Mouse (Mus musculus): ENCODE data around the gene Limk1. TPM values are rescaled to one million over a fixed set of nuclear protein-coding genes. Genes with fewer than 3 reads are reported as not detected.
A peak's percentile ranks its signal among the peaks of the same experiment; 100 is the strongest.

The Limk1 gene
- polyA plus RNA-seq, 1 experiment from 2014 or later, result 7.1 TPM

DNA sequence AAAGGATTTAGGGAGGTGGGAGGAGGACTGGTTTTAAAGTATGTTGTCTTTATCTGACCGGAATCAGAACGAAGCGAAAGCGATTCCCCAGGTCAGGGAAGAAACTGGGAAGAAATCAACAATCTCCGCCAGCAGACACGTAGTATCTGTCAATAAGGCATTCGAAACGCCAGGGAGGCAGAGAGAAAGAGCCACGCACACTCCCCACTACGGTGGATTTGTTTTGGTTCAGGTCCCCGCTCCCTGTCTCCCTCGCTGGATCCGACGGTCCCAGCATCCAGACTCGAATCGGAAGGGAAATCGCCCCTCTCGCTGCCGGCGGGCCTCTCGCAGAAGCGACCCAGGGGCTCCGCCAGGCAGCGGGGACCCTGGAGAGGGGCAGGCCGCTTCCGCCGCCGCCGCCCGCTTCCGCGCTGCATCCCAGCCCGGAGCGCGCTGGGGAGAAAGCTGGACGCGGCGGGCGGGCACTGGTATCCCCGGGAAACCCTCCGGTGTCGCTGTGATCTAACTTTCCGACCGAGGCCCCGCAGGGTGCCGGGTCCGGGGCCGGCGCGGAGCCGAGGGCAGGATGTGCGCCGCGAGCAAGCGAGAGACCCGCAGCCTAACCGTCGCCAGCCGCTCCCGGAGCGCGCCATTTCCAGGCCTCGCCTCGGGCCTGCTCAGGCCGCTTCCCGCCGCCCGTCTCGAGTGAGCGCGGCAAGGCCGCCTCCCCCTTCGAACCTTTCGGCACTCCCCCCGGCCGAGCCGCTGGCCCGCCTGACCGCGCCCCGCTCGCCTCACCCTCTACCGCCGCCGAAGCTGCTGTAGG is 49.7 kb downstream of the Limk1 start:
- no peaks in the 10 kb centered on the region for H3K27me3 ChIP-seq (ENCODE audit: control insufficient read depth, insufficient read depth, low read length)
- H3K4me2 ChIP-seq (replicated peaks; ENCODE audit: low read depth, low read length), result peak overlapping the region; percentile 76
- H3K4me3 ChIP-seq (ENCODE audit: low read depth, low read length), result peak overlapping the region; percentile 100
- WGBS, result under 1% methylated on average over 83 of the region's 85 CpGs
- peaks cover 7% of the 10 kb centered on the region; the same call in 1 of the 2 replicates for H3K4me1 ChIP-seq (ENCODE audit: control insufficient read depth, insufficient read depth, low read length)
- peaks cover 20% of the 10 kb centered on the region for H3K36me3 ChIP-seq (ENCODE audit: control insufficient read depth, insufficient read depth, low read length)
- H3K27ac ChIP-seq (ENCODE audit: low read length), result peak overlapping the region; percentile 95
- peak; percentile 71 for ATAC-seq (ENCODE audit: insufficient number of reproducible peaks, insufficient read depth, low FRiP score, low read depth)
- H3K9me3 ChIP-seq (ENCODE audit: control insufficient read depth, low read depth, low read length), result no peaks in the 10 kb centered on the region
- H3K9ac ChIP-seq (replicated peaks; ENCODE audit: low read depth, low read length), result peak overlapping the region; percentile 100

DNA sequence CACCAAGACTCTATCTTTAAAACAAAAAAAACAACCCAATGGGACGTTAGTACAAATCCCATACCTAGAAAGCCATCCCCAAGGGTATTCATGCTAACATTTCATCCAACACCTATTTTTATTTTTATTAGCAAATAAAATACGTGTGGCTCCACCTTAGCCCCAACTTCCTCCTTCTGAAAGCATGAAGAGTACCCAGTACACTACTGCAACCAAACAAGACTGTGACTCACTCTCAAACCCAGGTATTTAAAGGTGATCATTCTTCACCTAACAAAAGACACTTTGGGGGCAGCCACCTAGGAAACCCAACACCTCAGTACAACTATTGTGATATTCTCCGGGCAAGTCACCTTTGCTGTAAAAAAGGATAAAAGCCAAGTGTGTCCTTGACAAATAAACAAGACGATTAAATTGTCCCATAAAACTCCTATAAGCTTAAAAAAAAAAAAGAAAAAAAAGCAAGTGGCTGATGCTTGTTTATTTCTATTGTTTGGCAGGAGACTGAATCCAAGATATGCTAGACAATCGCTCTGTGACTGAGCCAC is 50.5 kb downstream of the Limk1 start:
- H3K9me3 ChIP-seq (ENCODE audit: control insufficient read depth, low read depth, low read length), result no peaks in the 10 kb centered on the region
- ATAC-seq (ENCODE audit: insufficient number of reproducible peaks, insufficient read depth, low FRiP score, low read depth), result no peak
- peaks cover 25% of the 10 kb centered on the region for H3K36me3 ChIP-seq (ENCODE audit: control insufficient read depth, insufficient read depth, low read length)
- H3K4me2 ChIP-seq (replicated peaks; ENCODE audit: low read depth, low read length), result peak overlapping the region; percentile 76
- peak overlapping the region; percentile 95; the same call in 1 of the 2 replicates for H3K27ac ChIP-seq (ENCODE audit: low read length)
- peaks cover 7% of the 10 kb centered on the region; the same call in 1 of the 2 replicates for H3K4me1 ChIP-seq (ENCODE audit: control insufficient read depth, insufficient read depth, low read length)
- peak overlapping the region; percentile 100 for H3K4me3 ChIP-seq (ENCODE audit: low read depth, low read length)
- peak overlapping the region; percentile 100 for H3K9ac ChIP-seq (replicated peaks; ENCODE audit: low read depth, low read length)
- H3K27me3 ChIP-seq (ENCODE audit: control insufficient read depth, insufficient read depth, low read length), result no peaks in the 10 kb centered on the region
- 22% methylated on average over 5 of the region's 5 CpGs for WGBS

DNA sequence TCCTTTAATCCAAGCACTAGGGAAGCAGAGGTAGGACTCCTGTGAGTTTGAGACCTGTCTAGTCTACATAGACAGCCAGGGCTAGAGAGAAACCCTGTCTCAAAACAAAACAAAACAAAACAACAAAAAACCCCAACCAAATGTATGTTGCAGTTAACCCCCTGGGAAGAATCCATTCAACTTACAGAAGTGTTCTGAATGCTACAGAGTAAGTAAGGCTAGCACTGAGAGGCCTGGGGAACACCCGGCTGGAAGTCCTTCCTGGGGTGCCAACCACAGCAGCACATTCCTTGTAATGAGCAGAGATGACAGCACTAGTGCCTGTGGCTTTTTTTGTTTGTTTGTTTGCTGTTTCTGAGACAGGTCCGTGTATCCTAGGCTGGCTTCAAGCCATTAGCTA is 55.6 kb downstream of the Limk1 start:
- ATAC-seq (ENCODE audit: insufficient number of reproducible peaks, insufficient read depth, low FRiP score, low read depth), result no peak
- Histone ChIP-seq H3K36me3 (ENCODE audit: control insufficient read depth, insufficient read depth, low read length) (peaks cover 43% of the 10 kb centered on the region), H3K9me3 (ENCODE audit: control insufficient read depth, low read depth, low read length) (no peaks in the 10 kb centered on the region), H3K27ac (ENCODE audit: low read length) (no peak overlapping the region), H3K4me1 (ENCODE audit: control insufficient read depth, insufficient read depth, low read length) (peaks cover 5% of the 10 kb centered on the region; the same call in 1 of the 2 replicates), H3K27me3 (ENCODE audit: control insufficient read depth, insufficient read depth, low read length) (no peaks in the 10 kb centered on the region), H3K4me3 (ENCODE audit: low read depth, low read length) (no peak overlapping the region), H3K4me2 (replicated peaks; ENCODE audit: low read depth, low read length) (no peak overlapping the region), H3K9ac (replicated peaks; ENCODE audit: low read depth, low read length) (no peak overlapping the region)
- 63% methylated on average over 2 of the region's 2 CpGs for WGBS

DNA sequence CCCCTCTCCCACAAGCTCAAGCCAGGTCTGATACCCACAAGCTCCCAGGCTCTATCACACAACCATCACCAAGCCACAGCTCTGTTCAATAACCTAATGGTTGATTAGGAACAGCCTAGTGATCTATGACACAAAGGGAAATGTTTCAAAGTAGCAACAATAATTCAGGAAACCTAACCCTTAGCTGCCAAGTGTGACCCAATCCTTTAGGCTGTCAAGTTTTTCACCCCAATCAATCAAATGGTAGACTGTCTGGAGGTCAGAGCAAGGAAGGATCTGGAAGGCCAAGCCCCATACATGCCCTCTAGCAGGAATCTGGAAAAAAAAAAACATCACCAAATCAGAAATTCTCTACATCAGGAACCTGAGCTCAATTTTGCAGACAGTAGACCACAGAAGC is 57.6 kb downstream of the Limk1 start:
- Histone ChIP-seq H3K27me3 (ENCODE audit: control insufficient read depth, insufficient read depth, low read length) (no peaks in the 10 kb centered on the region), H3K36me3 (ENCODE audit: control insufficient read depth, insufficient read depth, low read length) (peaks cover 53% of the 10 kb centered on the region)
- ATAC-seq (ENCODE audit: insufficient number of reproducible peaks, insufficient read depth, low FRiP score, low read depth), result no peak

DNA sequence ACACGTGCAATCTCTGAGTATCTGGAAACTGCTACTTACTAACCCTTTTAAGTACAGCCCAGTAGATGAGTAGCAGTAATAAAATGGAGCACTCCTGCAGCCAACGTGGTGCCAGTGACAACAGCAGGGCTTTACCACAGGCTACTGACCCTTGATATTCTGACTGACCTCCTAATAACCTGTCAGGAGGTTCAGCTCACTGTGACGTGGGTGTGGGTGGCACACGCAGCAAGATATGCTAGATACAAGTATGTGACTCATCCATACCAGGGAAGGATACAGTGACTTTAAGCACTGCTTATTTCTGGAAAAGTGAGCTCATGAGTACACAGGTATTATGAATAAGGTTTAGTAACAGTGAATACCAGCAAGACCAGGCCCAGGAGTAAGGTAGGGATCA is 58.9 kb downstream of the Limk1 start:
- no peak for ATAC-seq (ENCODE audit: insufficient number of reproducible peaks, insufficient read depth, low FRiP score, low read depth)
- Histone ChIP-seq H3K9me3 (ENCODE audit: control insufficient read depth, low read depth, low read length) (no peaks in the 10 kb centered on the region), H3K27ac (ENCODE audit: low read length) (no peak overlapping the region), H3K4me1 (ENCODE audit: control insufficient read depth, insufficient read depth, low read length) (no peaks in the 10 kb centered on the region), H3K4me2 (replicated peaks; ENCODE audit: low read depth, low read length) (no peak overlapping the region), H3K27me3 (ENCODE audit: control insufficient read depth, insufficient read depth, low read length) (no peaks in the 10 kb centered on the region), H3K4me3 (ENCODE audit: low read depth, low read length) (no peak overlapping the region), H3K36me3 (ENCODE audit: control insufficient read depth, insufficient read depth, low read length) (peaks cover 55% of the 10 kb centered on the region), H3K9ac (replicated peaks; ENCODE audit: low read depth, low read length) (no peak overlapping the region)
- WGBS, result 65% methylated on average over 4 of the region's 4 CpGs

More for the DNA sequence above, 57.6 kb downstream of the Limk1 start:
- Histone ChIP-seq H3K27ac (ENCODE audit: low read length) (no peak overlapping the region), H3K4me3 (ENCODE audit: low read depth, low read length) (no peak overlapping the region), H3K4me1 (ENCODE audit: control insufficient read depth, insufficient read depth, low read length) (no peaks in the 10 kb centered on the region), H3K9me3 (ENCODE audit: control insufficient read depth, low read depth, low read length) (no peaks in the 10 kb centered on the region), H3K4me2 (replicated peaks; ENCODE audit: low read depth, low read length) (no peak overlapping the region), H3K9ac (replicated peaks; ENCODE audit: low read depth, low read length) (no peak overlapping the region)

DNA sequence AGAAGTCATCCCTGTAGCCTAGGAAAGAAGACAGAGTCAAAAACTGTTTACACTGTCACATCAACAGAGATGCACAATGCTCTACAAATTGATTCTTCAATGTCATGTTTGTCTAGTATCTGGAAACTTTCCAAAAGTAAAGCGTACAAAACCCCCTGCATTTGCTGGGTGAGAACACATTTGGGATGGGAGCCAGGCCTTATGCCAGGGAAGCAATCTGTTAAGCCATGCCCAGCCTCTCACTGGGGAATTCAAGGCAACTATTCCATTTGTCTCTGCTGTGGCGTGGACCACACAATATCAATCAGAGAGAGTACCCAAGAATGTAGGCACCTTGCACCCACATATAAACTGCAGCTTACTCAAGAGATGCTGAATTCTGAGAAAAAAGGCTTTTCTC is 66.3 kb downstream of the Limk1 start:
- Histone ChIP-seq H3K4me3 (ENCODE audit: low read depth, low read length) (no peak overlapping the region), H3K4me2 (replicated peaks; ENCODE audit: low read depth, low read length) (no peak overlapping the region), H3K9ac (replicated peaks; ENCODE audit: low read depth, low read length) (no peak overlapping the region), H3K36me3 (ENCODE audit: control insufficient read depth, insufficient read depth, low read length) (peaks cover 86% of the 10 kb centered on the region), H3K27ac (ENCODE audit: low read length) (no peak overlapping the region), H3K9me3 (ENCODE audit: control insufficient read depth, low read depth, low read length) (no peaks in the 10 kb centered on the region), H3K4me1 (ENCODE audit: control insufficient read depth, insufficient read depth, low read length) (no peaks in the 10 kb centered on the region), H3K27me3 (ENCODE audit: control insufficient read depth, insufficient read depth, low read length) (no peaks in the 10 kb centered on the region)
- no peak for ATAC-seq (ENCODE audit: insufficient number of reproducible peaks, insufficient read depth, low FRiP score, low read depth)
- 79% methylated on average over 2 of the region's 2 CpGs for WGBS

DNA sequence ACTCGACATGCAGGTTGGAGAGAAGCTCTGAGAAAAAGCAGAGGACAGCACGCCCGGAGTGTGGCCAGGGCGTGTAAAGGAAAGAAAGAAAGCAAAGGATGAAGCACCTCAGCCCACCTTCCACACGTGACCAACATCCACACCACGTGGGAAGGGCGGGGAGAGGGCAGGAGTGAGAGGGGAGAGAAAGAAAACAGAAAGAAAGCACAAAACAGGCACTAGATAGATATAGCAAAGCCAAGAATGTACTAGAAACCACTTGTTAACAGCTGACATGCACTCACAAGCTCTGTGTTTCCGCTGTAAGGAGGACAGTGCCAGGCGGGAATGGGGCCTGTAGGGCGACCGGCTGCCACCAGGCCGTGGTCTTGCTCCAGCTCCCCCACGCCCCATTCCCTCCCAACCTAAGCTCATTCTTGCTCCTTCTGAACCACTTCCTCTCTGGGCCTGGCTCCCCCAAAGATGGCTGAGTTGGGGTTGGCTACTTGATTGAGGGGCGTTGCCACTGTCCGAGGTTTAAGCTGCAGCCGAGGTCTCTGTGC is 67.2 kb downstream of the Limk1 start:
- peaks cover 82% of the 10 kb centered on the region for H3K36me3 ChIP-seq (ENCODE audit: control insufficient read depth, insufficient read depth, low read length)
- 87% methylated on average over 16 of the region's 16 CpGs for WGBS
- H3K27me3 ChIP-seq (ENCODE audit: control insufficient read depth, insufficient read depth, low read length), result no peaks in the 10 kb centered on the region
- H3K4me2 ChIP-seq (replicated peaks; ENCODE audit: low read depth, low read length), result no peak overlapping the region
- H3K4me1 ChIP-seq (ENCODE audit: control insufficient read depth, insufficient read depth, low read length), result no peaks in the 10 kb centered on the region
- H3K4me3 ChIP-seq (ENCODE audit: low read depth, low read length), result no peak overlapping the region
- no peak for ATAC-seq (ENCODE audit: insufficient number of reproducible peaks, insufficient read depth, low FRiP score, low read depth)
- no peaks in the 10 kb centered on the region for H3K9me3 ChIP-seq (ENCODE audit: control insufficient read depth, low read depth, low read length)
- no peak overlapping the region for H3K9ac ChIP-seq (replicated peaks; ENCODE audit: low read depth, low read length)
- H3K27ac ChIP-seq (ENCODE audit: low read length), result no peak overlapping the region

DNA sequence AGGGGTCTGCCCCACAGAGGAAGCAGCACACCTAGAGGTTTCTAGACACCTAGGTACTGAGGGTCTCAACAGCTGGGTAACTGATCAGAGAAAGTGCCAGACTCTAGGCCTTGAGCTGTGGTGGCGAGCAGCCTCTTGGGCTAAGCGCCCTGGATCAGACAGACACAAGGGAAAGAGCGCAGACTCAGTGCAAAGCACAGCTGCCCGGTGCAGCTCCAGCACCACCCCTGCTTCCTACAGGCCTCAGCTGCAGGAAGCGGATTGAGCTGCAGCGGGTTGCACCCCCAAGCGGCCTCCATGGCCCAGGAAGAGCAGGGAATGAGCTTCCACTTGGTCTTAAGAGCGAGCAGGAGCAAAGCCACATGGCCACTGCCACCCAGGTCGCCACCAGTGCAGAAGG is 67.9 kb downstream of the Limk1 start:
- WGBS, result 94% methylated on average over 9 of the region's 9 CpGs
- Histone ChIP-seq H3K36me3 (ENCODE audit: control insufficient read depth, insufficient read depth, low read length) (peaks cover 75% of the 10 kb centered on the region), H3K9me3 (ENCODE audit: control insufficient read depth, low read depth, low read length) (no peaks in the 10 kb centered on the region), H3K9ac (replicated peaks; ENCODE audit: low read depth, low read length) (no peak overlapping the region), H3K27ac (ENCODE audit: low read length) (no peak overlapping the region), H3K4me1 (ENCODE audit: control insufficient read depth, insufficient read depth, low read length) (no peaks in the 10 kb centered on the region), H3K4me3 (ENCODE audit: low read depth, low read length) (no peak overlapping the region), H3K4me2 (replicated peaks; ENCODE audit: low read depth, low read length) (no peak overlapping the region), H3K27me3 (ENCODE audit: control insufficient read depth, insufficient read depth, low read length) (no peaks in the 10 kb centered on the region)
- no peak for ATAC-seq (ENCODE audit: insufficient number of reproducible peaks, insufficient read depth, low FRiP score, low read depth)
